In genomic region chr1:61179461-61179860, GRCm38 (mm10) we compare ENCODE assay signal across 17 mouse cellular contexts.
DNase-seq lines count a peak whose midpoint lies in the region; ATAC-seq lines count a peak whose summit lies in the region.
"Had no signal": no experiment of that assay in that cellular context is flagged by ENCODE, and none has a peak within 500 bp of the region (broad histone marks: within the 10 kb centered on the region; RNA-seq: fewer than 3 reads in every experiment).

No protein-coding gene starts in this region.

- peaks cover 30% of the 10 kb centered on the region for H3K4me1 ChIP-seq in forebrain, embryonic 13.5 days
- H3K4me1 ChIP-seq in hindbrain, embryonic 15.5 days (replicated peaks), result peaks cover 35% of the 10 kb centered on the region
- peaks cover 28% of the 10 kb centered on the region for H3K4me1 ChIP-seq in midbrain, embryonic 16.5 days (ENCODE audit: control insufficient read depth, insufficient read depth, low read length)

- DNase-seq in brain, adult 2 months (ENCODE audit: low read depth, low spot score), result peak; percentile 32
- DNase-seq in kidney, postnatal 14 days, result no peak
- DNase-seq in adrenal gland, postnatal 25 days, result no peak
- DNase-seq: adrenal gland, postnatal 36 days; cerebellum, adult 11 months; gastrocnemius, postnatal 14 days; kidney, adult 2 months; liver; lung, embryonic 14.5 days; right cerebral cortex, adult 18-20 months had no signal

- WGBS in forebrain, embryonic 13.5 days, result 4% methylated on average over 9 of the region's 9 CpGs
- WGBS in hindbrain, embryonic 15.5 days, result 14% methylated on average over 9 of the region's 9 CpGs
- 12% methylated on average over 9 of the region's 9 CpGs for WGBS in midbrain, embryonic 16.5 days

- no peak for ATAC-seq in forebrain, embryonic 13.5 days
- no peak for ATAC-seq in hindbrain, embryonic 15.5 days (ENCODE audit: low FRiP score, low read depth)
- peak; percentile 50; the same call in 1 of the 2 replicates for ATAC-seq in midbrain, embryonic 16.5 days
- ATAC-seq in erythroblast, adult 5-6 weeks (replicated peaks; ENCODE audit: low FRiP score, poor library complexity, severe bottlenecking), result no peak

- 0 out of 2 replicates have a peak, but pooled peaks cover 8% of the 10 kb centered on the region for H3K27me3 ChIP-seq in forebrain, embryonic 13.5 days
- no peaks in the 10 kb centered on the region for H3K27me3 ChIP-seq in hindbrain, embryonic 15.5 days
- no peaks in the 10 kb centered on the region for H3K27me3 ChIP-seq in midbrain, embryonic 16.5 days (ENCODE audit: control insufficient read depth, insufficient read depth, low read depth, low read length)

- H3K9me3 ChIP-seq in forebrain, embryonic 13.5 days (replicated peaks), result no peaks in the 10 kb centered on the region
- H3K9me3 ChIP-seq in hindbrain, embryonic 15.5 days, result no peaks in the 10 kb centered on the region
- H3K9me3 ChIP-seq in midbrain, embryonic 16.5 days (replicated peaks; ENCODE audit: control insufficient read depth, low read length, poor library complexity, severe bottlenecking), result no peaks in the 10 kb centered on the region
- H3K9me3 ChIP-seq: G1E had no signal

- H3K9ac ChIP-seq in forebrain, embryonic 13.5 days, result 0 out of 2 replicates have a peak overlapping the region, but pooled peaks have one; percentile 36
- peak overlapping the region; percentile 19; the same call in 1 of the 2 replicates for H3K9ac ChIP-seq in hindbrain, embryonic 15.5 days
- no peak overlapping the region for H3K9ac ChIP-seq in midbrain, embryonic 16.5 days (ENCODE audit: low read depth, low read length)
- H3K9ac ChIP-seq: lung, embryonic 14.5 days had no signal

- peak overlapping the region; percentile 30; the same call in 1 of the 2 replicates for H3K4me2 ChIP-seq in forebrain, embryonic 13.5 days
- H3K4me2 ChIP-seq in hindbrain, embryonic 15.5 days, result peak overlapping the region; percentile 33; the same call in 1 of the 2 replicates
- no peak overlapping the region for H3K4me2 ChIP-seq in midbrain, embryonic 16.5 days (ENCODE audit: low read length)
- H3K4me2 ChIP-seq: heart, embryonic 11.5 days; lung, embryonic 14.5 days had no signal

- no peak overlapping the region for H3K4me3 ChIP-seq in forebrain, embryonic 13.5 days
- H3K4me3 ChIP-seq in hindbrain, embryonic 15.5 days, result no peak overlapping the region
- H3K4me3 ChIP-seq in midbrain, embryonic 16.5 days (ENCODE audit: low read depth, low read length), result no peak overlapping the region
- H3K4me3 ChIP-seq: erythroblast, embryonic 14.5 days had no signal

- peak overlapping the region; percentile 77 for H3K27ac ChIP-seq in forebrain, embryonic 13.5 days
- peak overlapping the region; percentile 80 for H3K27ac ChIP-seq in hindbrain, embryonic 15.5 days (replicated peaks)
- H3K27ac ChIP-seq in midbrain, embryonic 16.5 days (ENCODE audit: low read length), result peak overlapping the region; percentile 67

- no peaks in the 10 kb centered on the region for H3K36me3 ChIP-seq in forebrain, embryonic 13.5 days (ENCODE audit: poor library complexity, severe bottlenecking)
- H3K36me3 ChIP-seq in hindbrain, embryonic 15.5 days, result no peaks in the 10 kb centered on the region
- H3K36me3 ChIP-seq in midbrain, embryonic 16.5 days (ENCODE audit: control insufficient read depth, insufficient read depth, low read length), result no peaks in the 10 kb centered on the region
- H3K36me3 ChIP-seq: G1E had no signal
